Mouse (Mus musculus) urinary bladder, adult 18-20 months (tissue): Measurements from ENCODE around the gene Klf2.

Experiments used
- DNase-seq, 2 experiments: peaks; one replicate each; pipeline ENCODE4 v3.0.0; 2022; ENCODE audit warnings: low spot score in 2 of 2, mixed read lengths in 2 of 2

Klf2 gene

DNA sequence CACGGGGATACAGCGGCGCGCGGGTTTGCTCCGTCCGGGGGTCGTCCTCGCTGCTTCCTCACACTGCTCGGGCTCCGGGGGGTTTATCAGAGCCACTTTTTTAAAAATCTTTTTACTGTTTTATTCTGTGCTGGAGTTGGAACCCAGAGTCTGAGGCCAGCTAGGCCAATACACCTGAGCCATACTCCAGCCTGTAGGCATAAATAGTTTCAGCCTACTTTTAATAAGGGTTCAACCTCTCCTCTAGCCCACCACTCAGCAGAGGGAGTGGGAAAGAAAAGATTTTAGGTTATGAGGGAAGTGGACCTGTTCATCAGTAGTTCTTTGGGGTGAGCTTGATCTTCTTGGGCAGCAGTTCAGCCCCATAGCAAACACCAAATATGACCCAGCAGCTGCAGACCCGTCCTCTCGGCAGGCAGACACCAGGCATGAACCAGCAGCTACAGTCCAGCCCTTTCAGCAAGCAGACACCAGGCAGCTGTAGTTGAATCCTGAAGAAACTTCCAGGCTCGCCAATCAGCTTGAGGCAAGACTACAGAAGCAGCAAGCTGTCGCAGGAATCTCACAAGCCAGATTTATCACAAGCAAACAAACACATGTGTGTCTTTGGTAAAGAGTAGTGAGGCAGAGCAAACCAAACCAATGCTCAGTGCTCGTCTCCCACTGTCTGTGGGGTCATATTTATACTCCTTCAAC, 13.5 kb upstream of the Klf2 start, which contains the start of gene Gm10282:
Gm10282 (minus strand) TSS at position 51 of the 696 bp plus-strand sequence.
- DNase-seq = no peak

DNA sequence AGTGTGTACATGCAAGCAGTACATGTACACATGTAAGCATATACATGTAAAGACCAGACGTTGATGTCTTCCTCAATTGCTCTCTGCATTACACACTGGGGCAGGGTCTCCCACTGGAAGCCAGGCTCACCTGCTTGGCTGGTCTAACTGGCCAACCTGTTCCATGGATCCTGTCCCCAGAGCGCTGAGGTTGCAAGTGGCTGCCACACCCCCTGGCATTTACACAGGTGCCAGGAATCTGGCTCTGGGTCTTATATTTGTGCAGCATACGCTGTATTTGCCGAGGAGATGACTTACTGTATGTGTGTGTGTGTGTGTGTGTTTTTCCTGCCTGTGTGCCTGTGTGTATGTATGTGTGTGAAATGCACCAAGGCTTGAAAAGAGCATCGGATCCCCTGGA, 11.9 kb upstream of the Klf2 start:
- no peak for DNase-seq

DNA sequence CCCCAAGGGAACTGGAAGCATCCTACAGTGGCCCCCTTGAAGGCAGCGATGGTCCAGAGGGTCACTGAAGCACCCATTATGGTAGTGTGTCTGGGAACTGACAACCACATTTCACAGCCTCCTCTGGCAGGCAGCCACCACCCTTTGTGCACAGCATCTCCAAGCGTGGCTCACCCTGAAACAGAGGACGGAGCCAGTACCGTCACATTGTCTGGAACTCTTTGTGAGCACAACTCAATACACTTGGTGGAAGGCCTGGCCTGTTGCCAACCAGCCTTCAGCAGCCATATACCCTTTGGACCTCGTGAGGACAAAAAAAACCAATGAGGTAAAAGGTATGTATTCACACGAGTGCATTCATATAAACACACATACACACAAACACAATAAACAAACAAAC, 10.6 kb upstream of the Klf2 start:
- no peak for DNase-seq

DNA sequence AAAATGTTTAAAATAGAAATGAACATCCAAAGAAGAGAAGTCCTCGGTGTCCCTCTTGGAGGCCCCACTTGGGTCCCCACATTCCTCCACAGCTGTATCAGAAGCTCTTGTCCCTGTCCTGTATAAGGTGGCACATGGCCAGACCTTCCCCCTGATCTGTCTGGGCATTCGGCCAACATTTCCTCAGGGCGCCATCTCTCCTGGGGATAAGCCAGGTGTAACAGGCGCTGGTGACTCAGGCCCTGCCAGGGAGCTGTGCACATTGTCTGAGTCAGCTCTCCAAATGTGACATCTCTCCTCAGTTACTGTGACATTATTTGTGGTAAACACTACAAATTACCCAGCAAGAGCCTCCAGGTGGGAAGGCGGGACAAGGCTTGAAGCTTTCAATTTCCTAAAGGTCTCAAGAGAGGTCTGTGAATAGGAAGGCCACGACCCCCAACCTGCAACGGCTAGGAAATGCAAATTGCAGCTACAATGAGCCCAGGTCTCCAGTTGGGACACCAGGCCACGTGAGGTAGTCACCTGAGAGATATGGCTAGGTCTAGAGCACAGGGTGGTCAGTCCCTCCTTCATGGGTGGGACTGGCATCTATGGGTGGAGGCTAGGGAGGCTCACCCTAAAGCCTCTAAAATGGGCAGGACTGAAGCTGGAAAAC, 7.9 kb upstream of the Klf2 start:
- peak in 1 of 2 experiments; percentile 14 for DNase-seq

DNA sequence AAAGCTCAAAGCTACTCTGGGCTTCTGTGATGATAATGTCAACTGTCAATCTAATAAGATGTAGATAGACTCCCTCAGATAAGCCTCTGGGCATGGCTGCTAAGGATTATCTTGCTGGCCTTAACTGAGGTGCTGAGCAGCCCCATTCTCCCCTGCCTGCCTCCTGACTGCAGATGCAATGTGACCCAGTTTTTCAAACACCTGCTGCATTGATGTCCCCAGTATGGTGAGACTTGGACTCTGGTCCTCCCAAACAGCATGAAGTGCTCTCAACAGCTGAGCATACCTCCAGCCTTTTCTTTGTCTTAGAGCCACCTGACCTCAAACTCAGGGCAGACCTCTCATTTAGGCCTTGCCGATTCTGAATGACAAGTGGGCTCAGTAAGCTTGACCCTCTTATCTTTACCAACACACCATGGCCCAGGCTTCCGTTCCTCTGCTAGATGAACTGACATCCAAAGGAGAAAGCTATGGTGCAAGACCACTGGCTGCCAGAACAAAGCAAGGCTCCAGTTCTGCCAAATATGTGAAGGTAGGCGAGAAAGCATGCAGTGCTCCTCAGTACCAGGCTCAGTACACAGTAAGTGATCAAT, 5.8 kb upstream of the Klf2 start:
- no peak for DNase-seq

DNA sequence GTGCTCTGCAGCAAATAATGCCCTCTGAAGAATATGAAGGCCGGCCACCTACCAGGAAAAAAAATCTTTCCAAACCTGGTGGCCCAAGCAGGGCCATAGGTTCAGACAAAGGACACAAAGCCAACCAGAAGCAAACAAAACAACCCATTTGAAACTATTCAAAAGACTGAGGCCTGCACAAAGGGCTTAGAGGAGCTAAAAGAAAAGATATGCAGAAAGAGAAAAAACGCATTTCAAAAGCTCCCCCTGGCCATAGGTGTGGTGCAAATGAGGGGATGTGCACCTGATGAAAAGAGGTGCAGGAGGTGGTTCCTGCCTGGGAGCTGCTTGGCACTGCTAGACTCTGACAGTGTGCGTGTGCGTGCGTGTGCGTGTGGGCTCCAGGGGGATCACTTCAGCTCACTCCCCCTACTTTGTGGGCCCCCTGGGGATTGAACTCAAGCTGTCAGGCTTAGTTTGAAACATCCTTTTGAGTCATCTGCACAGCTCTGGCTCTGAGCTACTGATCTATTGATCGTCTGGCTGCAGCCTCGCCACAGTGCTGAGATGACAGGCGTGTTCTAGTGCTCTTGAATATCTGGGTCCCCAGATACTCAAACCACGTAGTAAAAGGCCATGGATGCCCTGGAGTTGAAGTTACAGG, 2.7 kb upstream of the Klf2 start:
- no peak for DNase-seq

DNA sequence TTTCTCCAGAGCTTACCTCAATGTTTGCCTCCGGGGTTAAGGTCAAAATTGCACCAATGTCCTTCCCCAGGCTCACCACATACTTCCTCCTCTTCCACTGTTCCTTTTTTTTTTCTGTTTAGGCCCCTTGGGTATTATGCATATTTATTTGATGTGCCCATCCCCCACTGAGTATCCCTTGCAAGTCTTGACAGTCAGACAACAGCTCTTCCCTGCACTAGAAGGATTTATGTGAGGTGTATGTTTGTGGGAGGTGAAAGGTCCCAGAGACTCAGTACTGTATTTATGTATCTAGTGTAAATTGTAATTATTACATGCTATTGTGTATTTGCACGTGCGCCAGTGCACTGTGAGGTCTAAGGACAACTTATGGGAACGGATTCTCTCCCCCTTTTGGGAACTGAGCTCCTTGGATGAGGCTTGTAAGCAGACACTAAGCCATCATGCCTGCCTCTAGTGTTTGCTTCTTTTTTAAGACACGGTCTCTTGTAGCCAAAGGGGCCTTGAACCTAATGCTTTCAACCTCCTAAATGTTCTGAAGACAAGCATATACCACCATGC, 1.0 kb upstream of the Klf2 start:
- DNase-seq = no peak

DNA sequence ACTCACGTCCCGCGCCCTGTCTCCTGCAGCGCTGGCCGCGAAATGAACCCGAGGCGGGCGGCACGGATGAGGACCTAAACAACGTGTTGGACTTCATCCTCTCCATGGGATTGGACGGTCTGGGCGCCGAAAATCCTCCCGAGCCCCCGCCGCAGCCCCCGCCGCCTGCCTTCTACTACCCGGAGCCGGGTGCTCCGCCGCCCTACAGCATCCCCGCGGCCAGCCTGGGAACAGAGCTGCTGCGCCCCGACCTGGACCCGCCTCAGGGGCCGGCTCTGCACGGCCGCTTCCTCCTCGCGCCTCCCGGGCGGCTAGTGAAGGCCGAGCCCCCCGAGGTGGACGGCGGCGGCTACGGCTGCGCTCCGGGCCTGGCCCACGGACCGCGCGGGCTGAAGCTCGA, 564 bp downstream of the Klf2 start:
- DNase-seq = no peak

DNA sequence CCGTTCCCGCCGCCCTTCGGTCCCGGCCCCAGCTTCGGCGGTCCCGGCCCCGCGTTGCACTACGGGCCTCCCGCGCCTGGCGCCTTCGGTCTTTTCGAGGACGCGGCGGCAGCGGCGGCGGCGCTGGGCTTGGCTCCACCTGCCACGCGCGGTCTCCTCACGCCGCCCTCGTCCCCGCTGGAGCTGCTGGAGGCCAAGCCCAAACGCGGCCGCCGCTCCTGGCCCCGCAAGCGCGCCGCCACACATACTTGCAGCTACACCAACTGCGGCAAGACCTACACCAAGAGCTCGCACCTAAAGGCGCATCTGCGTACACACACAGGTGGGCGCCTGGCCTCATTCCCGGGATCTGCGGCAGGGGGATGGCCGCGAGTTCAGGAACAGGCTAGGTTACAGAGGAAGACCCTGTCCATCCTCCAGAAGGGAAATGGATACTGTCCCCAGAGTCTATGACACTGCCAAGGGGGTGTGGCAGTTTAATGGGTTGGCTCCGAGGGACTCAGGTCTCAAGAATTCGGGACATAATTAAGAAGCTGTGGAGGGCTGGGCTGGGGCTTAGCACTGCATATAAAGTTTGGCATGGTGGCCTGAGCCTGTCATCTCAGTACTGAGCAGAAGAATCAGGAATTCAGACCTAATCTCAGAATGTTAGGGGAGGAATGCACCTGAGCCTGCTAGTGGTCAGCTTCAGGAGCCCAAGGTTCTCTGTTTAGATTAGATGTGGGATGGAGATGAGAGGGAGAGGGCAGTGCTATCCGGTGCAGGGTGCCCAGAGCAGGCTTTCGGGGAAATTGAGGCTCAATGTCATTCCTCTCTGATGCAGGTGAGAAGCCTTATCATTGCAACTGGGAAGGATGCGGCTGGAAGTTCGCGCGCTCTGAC, 1.3 kb downstream of the Klf2 start:
- DNase-seq = peak in 1 of 2 experiments; percentile 13

DNA sequence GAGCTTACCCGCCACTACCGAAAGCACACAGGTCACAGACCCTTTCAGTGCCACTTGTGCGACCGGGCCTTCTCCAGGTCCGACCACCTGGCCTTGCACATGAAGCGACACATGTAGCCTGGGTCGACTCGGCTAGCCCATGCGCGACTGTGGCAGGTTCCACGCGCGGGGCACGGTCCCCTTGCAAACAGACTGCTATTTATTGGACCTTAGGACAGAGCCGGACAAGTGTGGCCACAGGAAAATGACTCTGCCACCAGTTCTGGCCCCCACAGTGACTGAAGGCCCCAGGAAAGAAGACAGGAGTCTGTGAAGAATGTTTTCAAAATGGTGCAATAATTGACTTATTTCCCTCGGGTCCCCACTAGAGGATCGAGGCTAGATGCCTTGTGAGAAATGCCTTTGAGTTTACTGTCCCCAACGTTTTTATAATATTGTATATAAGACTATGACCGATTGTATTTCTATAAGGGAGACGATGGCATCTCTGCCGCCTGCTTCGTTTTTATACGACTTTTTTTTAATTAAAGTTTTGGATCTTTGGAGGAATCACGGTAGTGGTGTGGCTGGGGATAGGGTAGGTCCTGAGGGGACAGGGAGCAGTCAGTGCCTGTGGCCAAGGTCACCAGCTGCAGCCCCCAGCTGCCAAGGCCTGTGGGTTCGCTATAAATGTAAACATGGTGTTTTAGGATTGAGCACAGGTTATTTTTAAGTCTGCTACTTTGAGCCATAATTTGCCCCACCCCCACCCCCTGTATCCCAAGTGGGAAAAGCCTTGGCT, 2.2 kb downstream of the Klf2 start:
- DNase-seq = no peak

DNA sequence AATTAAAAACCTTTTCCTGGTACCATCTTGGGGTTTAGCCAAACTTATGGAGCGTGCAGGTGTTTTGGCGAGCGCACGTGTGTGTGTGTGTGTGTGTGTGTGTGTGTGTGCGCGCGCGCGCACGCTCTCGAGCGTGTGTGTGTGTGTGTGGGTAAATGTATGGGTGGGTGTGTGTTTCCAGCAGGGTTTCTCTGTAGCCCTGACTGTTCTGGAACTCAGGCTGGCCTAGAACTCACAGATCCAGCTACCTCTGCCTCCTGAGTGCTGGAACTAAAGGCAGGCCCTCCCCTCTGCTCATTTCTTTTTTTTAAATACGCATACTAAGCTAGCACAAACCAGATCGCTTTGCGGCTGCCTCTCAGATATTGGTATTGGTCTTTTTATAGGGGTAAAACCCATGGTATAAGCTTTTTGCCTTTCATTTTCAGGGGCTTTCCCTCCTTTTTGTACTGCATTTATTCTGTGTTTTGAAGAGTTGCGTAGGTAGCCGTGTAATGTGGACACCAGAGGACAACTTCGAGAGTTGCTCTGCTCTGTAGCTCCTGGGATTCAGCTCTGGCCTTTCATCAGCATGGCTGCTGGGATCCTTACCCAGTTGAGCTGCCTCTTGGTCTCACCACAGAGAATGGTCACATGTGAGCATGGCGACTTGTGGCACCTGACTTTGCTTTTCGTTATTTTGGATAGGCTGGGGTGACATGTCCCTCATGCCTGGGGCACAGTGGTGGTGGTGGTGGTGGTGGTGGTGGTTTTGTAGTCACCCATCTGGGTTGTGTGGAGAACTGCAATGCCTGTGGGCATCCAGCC, 3.0 kb downstream of the Klf2 start:
- DNase-seq = no peak

DNA sequence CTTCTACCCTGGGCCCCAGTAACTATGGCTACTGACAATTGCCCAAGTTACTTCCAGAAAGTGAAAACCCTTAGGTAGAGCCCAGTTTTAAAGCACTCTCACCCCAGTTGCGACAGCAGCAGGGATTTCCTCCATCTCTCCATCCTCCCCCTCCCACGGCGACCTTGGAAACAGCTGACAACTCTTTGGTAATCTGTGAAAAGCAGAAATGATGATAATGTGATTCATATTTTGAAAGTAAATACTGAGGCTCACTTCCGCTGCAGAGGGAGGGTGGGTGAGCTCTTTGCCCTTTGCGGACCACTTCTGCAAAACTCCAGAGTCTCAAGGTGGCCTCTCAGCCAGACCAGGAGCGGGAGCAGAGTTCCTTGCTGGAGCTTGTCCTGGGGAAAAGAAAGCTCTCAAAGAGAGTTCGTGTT, 3.6 kb downstream of the Klf2 start:
- peak in 1 of 2 experiments; percentile 56 for DNase-seq

DNA sequence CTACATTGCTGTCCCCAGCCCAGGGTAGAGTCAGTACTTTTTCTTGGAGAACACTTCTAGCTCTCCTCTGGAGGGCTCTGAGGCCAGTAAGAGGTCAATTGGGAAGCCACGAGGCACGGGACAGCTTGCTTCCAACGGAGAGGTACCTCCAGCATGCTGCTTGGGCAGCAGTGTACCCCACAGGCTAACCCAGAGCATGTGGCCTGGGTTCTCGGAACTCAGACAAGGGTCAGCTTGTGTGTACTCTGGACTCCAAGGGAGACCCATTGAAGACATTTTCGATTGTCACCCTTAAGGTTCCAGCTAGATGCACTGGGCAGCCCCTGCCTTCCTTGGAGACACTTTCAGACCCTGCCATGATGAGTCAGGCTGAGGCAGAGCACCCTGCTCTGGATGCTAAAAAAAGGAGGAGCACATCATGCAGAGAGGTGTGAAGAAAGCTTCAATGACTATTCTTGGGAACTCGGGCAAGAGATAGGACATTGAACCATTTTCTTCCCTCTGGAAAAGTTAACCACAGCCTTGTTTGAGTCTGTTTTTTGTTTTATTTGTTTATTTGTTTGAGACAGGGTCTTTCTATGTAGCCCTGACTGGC, 4.4 kb downstream of the Klf2 start:
- no peak for DNase-seq

DNA sequence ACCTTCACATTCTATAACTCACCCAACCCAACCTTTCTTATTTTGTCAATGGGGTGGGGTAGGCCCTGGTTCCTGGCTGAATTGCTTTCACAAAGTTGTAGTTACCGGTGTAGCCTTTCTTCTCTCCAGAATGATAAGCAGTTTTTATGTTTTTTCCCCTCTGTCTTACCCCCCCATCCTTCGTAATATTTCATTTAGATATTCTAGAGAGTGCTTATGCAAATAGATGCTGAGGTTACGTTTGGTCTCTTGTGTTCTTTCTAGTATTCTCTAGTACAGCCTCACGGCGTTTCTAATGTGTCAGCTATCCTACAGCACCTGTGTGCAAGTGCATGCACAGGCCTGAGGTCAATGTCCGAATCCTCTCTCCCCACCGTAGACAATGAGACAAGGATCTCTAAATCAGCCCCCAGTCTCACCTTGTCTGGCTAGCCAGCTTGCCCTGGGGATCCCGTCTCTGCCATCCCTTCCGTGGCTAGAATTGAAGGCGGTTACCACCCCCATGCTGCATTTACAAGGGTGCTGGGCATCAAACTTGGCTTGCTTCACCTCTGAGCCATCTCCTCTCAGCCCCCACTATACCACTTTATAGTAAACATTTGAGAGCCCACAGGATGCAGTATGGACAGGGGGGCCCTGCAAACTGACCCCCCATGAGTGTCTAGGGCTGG, 5.3 kb downstream of the Klf2 start:
- DNase-seq = no peak

DNA sequence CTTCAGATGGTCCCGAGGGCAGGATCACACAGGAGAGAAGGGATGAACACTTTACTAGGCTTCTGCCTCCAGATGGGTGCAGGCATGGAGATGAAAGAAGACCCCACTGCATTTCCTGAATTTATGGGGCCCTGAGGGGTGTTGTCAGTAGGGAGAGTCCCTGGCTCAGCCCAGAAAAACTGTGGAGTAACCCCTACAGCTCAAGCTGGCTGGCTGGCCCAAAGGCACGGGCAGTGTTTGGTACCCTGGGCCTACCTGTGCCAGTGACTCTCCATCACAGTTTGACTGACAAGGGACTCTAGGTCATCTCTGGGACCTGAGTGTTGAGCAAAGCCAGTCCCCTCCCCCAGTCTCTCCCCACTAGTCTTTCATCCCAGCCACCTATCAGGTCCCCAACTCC, 5.9 kb downstream of the Klf2 start:
- DNase-seq = no peak

DNA sequence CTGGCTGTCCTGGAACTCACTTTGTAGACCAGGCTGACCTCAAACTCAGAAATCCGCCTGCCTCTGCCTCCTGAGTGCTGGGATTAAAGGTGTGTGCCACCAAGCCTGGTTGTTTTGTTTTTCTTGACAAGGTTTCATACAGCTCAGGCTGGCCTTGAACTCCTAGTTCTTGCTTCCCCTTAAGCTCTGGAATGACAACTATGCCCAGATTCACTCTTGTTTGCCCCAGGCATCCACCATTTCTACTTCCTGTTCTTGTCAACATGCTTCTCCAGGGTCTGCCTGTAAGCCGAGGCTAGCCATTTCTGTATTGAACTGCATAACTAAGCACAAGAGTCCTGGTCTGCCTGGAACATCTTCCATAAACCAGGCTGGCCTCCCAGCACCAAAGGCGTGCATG, 10.3 kb downstream of the Klf2 start:
- DNase-seq = no peak

DNA sequence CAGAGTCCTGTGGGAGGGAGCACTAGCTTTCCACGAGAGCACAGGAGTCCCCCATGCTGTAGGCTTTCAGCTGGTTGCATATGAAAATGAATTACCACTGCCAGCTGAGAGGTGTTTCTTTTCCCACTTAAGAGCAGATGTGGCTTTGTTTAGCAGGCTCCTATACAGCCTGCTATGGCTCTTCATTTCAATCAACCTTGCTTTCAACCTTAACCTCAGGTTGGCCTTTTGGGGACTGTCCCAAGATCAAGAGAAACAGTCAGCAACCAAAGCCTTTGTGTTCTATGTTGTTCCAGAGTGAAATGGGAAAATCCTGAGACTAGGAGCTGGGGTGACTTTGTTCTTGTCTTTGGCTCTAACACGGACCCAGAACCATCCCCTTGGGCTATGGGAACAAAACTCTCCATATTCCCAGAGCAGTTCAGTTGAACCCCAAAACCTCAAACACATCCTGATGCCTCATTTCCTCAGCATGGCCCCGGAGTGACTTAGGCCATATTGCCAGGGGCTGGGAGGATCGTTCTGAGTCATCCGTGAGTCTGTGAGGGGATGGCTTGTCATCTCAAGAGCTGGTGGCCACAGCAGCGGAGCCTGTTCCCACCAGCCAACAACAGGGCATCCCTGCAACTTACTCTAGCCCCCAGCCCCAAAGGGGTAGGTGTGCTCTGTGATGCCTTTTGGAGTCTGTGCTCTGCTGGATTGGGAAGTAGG, 12.1 kb downstream of the Klf2 start:
- DNase-seq = no peak

DNA sequence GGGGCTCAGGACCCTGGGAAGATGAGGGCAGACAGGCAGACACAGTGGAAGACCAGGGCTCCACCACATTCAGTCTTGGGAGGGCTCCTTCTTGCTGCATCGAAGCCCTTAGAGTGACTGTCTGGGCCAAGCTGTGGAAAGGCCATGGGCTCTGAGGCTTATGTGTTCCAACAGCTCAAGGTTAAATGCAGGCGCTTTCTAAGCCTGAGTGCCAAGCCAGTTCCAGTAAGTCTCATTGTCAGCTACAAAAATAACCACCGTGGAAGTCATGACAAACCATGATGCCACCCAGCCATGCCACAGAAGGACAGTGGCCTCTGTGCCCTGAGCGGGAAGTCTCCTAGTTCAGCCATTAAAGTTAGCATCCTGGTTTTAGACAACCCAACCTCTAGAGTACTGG, 12.8 kb downstream of the Klf2 start:
- no peak for DNase-seq
